Mouse (Mus musculus): ENCODE measurements around the gene Fam184a.

Fam184a gene

DNA sequence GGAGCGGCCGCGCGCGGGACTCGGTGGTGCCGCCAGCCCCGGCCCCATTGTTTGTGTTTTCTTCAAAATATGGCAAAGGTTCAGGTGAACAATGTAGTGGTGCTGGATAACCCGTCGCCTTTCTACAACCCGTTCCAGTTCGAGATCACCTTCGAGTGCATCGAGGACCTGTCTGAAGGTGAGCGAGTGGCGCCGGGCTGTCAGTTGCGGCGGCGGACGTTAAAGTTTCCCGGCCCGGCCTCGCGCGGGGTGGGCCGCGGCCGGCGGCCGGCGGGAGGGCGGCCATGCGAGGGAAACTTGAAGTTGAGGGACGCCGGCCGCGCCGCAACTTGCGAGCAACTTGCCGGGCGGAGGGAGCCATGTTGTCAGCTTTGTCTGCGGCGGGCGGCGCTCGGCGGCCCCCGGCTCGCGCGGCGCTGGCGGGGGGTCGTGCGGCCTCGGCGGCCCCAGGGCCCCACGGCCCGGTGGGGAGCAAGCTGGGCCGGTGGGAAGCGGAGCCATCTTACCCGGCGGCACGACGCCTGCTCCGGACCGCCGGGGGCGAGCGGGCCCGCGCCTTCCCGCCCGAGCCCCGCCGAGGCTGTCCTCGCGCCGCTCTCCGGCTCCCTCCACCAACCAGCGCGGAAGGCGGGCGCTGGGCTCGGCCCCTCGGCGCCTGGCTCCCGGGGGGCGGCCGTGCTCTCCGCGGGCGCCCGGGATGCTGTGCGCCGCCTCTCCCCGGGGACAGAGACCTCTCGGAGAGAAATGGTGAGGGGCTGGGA, 153.6 kb downstream of the Fam184a start:
- DNase-seq: peak; percentile 58

GRCm38 (mm10) chr10:53596677-53597120, 154.2 kb downstream of the Fam184a start, which contains the start of gene Asf1a:
Gene Asf1a (plus strand): TSS chr10:53596757.
- DNase-seq: peak; percentile 95

DNA sequence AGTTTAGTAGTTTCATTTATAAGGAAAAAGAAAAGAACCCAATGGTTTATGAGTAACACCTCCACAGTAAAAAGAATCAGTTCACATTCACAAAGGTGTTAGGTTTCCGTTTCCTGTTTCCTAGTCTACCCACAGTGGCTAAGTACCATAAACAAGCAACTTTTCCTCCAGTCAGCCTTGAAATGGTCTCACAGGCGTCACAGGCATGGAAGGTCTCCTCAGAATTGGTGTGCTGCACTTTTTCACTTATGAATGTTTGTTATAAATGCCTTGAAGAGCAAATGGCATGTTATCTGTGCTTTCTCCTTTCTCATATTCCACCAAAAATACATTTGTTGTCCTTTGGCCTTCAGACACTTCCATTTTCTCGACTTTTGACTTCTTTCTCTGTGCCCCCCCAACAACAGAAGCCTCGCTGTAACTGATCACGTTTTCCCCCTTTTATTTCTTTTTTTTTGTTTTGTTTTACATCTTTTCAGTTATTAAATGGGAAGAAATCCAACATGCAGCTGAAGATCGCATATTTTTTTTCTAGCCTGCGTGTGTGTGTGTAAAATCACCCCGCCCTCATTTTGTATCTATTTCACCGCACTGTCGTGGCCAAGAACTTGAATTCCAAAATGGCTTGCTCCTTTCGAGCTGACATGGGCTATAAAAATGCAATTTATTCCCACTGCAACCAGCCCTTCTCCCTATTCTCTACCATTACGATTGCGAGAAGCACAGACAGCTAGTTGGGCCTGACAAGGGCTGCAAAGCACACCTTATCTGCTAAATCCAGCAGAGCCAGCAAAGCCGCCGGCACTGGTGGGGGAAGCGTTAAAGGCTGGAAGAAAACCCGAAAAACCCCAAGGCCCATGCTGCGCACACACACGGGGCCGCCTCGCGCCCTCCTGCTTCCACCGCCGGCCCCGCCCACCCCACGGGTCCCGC, 154.9 kb downstream of the Fam184a start:
- DNase-seq: peak; percentile 76

DNA sequence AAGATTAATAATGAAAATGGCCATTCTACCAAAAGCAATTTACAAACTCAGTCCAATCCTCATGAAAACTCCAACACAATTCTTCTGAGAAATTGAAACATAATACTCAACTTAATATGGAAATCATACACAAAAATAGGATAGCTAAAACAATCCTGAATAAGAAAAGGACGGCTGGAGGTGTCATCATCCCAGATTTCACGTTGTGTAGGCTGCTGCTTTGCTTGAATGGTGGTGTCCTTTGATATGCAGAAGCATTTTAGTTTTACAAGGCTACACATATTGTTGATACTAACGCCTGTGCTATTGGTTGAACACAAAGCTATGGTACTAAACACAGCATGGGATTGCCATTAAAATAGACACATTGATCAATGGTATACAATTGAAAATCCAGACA, 165.1 kb downstream of the Fam184a start:
- DNase-seq: no peak

Data from kidney, adult 18-20 months (tissue).